Mouse (Mus musculus): Measurements from ENCODE around the gene Ppp2r5e. TPM values are rescaled to one million over a fixed set of nuclear protein-coding genes. Genes with fewer than 3 reads are reported as not detected.

The Ppp2r5e gene
- polyA plus RNA-seq, 1 experiment = 4.2 TPM

GRCm38 (mm10) chr12:75593817-75594216 is 2.2 kb downstream of the Ppp2r5e start:
- TF ChIP-seq GATA1 (IDR thresholded peaks at IDR 0.05; ENCODE audit: low read length) (no peak), TAL1 (IDR thresholded peaks at IDR 0.05; ENCODE audit: low read length) (no peak)
- peaks cover 29% of the 10 kb centered on the region for H3K4me1 ChIP-seq (ENCODE audit: control insufficient read depth)
- no peaks in the 10 kb centered on the region for H3K27me3 ChIP-seq (ENCODE audit: control insufficient read depth)
- peaks cover 47% of the 10 kb centered on the region for H3K36me3 ChIP-seq (ENCODE audit: control insufficient read depth)
- peak overlapping the region; percentile 97 for H3K4me3 ChIP-seq (replicated peaks)
- no peaks in the 10 kb centered on the region for H3K9me3 ChIP-seq (ENCODE audit: control insufficient read depth, low read length)

GRCm38 (mm10) chr12:75587501-75587900 is 8.5 kb downstream of the Ppp2r5e start:
- Histone ChIP-seq H3K4me1 (ENCODE audit: control insufficient read depth) (no peaks in the 10 kb centered on the region), H3K9me3 (ENCODE audit: control insufficient read depth, low read length) (no peaks in the 10 kb centered on the region), H3K4me3 (replicated peaks) (no peak overlapping the region), H3K27me3 (ENCODE audit: control insufficient read depth) (no peaks in the 10 kb centered on the region), H3K36me3 (ENCODE audit: control insufficient read depth) (peaks cover 82% of the 10 kb centered on the region)
- TF ChIP-seq GATA1 (IDR thresholded peaks at IDR 0.05; ENCODE audit: low read length) (no peak), TAL1 (IDR thresholded peaks at IDR 0.05; ENCODE audit: low read length) (no peak)

DNA sequence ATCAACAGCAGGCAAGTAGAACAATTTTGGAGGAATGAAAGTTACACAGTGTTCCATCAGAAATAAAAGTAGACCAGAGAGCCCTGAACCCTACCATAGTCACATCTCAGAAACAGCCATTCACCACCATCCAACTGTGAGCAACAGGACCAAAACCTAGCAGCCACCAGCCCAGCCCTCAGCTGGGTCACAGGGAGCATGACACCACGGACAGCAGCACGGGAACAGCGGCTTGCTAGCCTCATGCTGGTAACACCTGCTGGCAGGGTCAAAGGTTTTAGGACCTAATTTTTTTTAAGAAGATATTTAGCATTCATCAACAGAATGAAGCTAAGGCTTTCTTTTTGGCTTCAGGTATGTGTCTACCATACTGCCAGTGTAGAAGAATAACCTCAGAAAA is 12.3 kb downstream of the Ppp2r5e start:
- peaks cover 10% of the 10 kb centered on the region for H3K4me1 ChIP-seq (ENCODE audit: control insufficient read depth)
- H3K9me3 ChIP-seq (ENCODE audit: control insufficient read depth, low read length) = no peaks in the 10 kb centered on the region
- no peak overlapping the region for H3K4me3 ChIP-seq (replicated peaks)
- H3K36me3 ChIP-seq (ENCODE audit: control insufficient read depth) = peaks cover 60% of the 10 kb centered on the region
- TF ChIP-seq GATA1 (IDR thresholded peaks at IDR 0.05; ENCODE audit: low read length) (no peak), TAL1 (IDR thresholded peaks at IDR 0.05; ENCODE audit: low read length) (no peak)
- no peaks in the 10 kb centered on the region for H3K27me3 ChIP-seq (ENCODE audit: control insufficient read depth)

GRCm38 (mm10) chr12:75579076-75579475 is 17.0 kb downstream of the Ppp2r5e start:
- peaks cover 43% of the 10 kb centered on the region for H3K36me3 ChIP-seq (ENCODE audit: control insufficient read depth)
- no peak overlapping the region for H3K4me3 ChIP-seq (replicated peaks)
- H3K4me1 ChIP-seq (ENCODE audit: control insufficient read depth) = peaks cover 36% of the 10 kb centered on the region
- no peaks in the 10 kb centered on the region for H3K9me3 ChIP-seq (ENCODE audit: control insufficient read depth, low read length)
- H3K27me3 ChIP-seq (ENCODE audit: control insufficient read depth) = no peaks in the 10 kb centered on the region
- TF ChIP-seq TAL1 (IDR thresholded peaks at IDR 0.05; ENCODE audit: low read length) (no peak), GATA1 (IDR thresholded peaks at IDR 0.05; ENCODE audit: low read length) (no peak)

GRCm38 (mm10) chr12:75577255-75577654 is 18.8 kb downstream of the Ppp2r5e start:
- peaks cover 38% of the 10 kb centered on the region for H3K36me3 ChIP-seq (ENCODE audit: control insufficient read depth)
- peaks cover 45% of the 10 kb centered on the region for H3K4me1 ChIP-seq (ENCODE audit: control insufficient read depth)
- no peaks in the 10 kb centered on the region for H3K27me3 ChIP-seq (ENCODE audit: control insufficient read depth)
- H3K4me3 ChIP-seq (replicated peaks) = no peak overlapping the region
- no peaks in the 10 kb centered on the region for H3K9me3 ChIP-seq (ENCODE audit: control insufficient read depth, low read length)
- TF ChIP-seq TAL1 (IDR thresholded peaks at IDR 0.05; ENCODE audit: low read length) (no peak), GATA1 (IDR thresholded peaks at IDR 0.05; ENCODE audit: low read length) (no peak)

DNA sequence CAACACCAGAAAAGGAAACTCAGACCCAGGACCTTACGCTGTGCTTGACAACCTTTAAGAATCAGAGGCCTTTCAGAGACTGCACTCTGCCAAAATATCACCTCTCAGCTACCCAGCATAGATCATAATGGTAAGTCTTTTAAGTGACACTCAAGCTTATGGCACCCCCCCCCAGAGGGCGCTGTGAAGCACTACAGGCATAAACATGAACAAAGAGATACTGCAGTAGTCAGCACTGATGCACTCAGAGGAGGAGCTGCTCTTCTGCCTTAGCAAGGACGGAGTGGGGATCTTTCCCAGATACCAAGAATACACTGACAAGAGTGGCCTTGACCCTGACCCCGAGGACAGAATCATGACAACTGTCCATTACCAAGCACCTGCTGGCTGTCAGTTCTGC is 23.8 kb downstream of the Ppp2r5e start:
- Histone ChIP-seq H3K4me3 (replicated peaks) (no peak overlapping the region), H3K9me3 (ENCODE audit: control insufficient read depth, low read length) (no peaks in the 10 kb centered on the region), H3K36me3 (ENCODE audit: control insufficient read depth) (peaks cover 14% of the 10 kb centered on the region), H3K27me3 (ENCODE audit: control insufficient read depth) (no peaks in the 10 kb centered on the region), H3K4me1 (ENCODE audit: control insufficient read depth) (peaks cover 23% of the 10 kb centered on the region)
- TF ChIP-seq TAL1 (IDR thresholded peaks at IDR 0.05; ENCODE audit: low read length) (no peak), GATA1 (IDR thresholded peaks at IDR 0.05; ENCODE audit: low read length) (no peak)

- no peak for TF ChIP-seq TAL1 (IDR thresholded peaks at IDR 0.05; ENCODE audit: low read length)
- no peak for TF ChIP-seq GATA1 (IDR thresholded peaks at IDR 0.05; ENCODE audit: low read length)
- H3K4me1 ChIP-seq (ENCODE audit: control insufficient read depth) = peaks cover 20% of the 10 kb centered on the region
- peaks cover 15% of the 10 kb centered on the region for H3K36me3 ChIP-seq (ENCODE audit: control insufficient read depth)
- no peaks in the 10 kb centered on the region for H3K9me3 ChIP-seq (ENCODE audit: control insufficient read depth, low read length)
- H3K27me3 ChIP-seq (ENCODE audit: control insufficient read depth) = no peaks in the 10 kb centered on the region
- no peak overlapping the region for H3K4me3 ChIP-seq (replicated peaks)
Measured at GRCm38 (mm10) chr12:75570138-75570537, 25.9 kb downstream of the Ppp2r5e start.

DNA sequence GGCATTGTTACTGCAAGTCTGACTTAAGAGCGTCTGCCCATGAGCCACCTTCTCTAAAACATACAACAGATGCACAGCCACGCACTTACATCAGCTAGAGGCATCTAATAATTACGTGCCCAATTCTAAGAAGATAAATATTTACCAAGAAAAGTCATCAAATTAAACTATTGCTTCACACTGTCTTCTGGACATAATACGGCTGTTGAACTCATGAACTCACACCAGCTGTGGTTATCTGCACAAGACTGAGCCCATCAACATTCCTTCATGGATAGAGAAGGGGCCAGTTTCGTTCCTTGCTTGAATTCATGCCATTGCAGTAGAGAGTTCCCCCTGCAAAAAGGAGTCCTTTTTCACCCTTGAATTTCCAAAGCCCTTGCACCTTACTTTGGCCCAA is 28.3 kb downstream of the Ppp2r5e start:
- H3K27me3 ChIP-seq (ENCODE audit: control insufficient read depth) = no peaks in the 10 kb centered on the region
- TF ChIP-seq GATA1 (IDR thresholded peaks at IDR 0.05; ENCODE audit: low read length) (no peak), TAL1 (IDR thresholded peaks at IDR 0.05; ENCODE audit: low read length) (no peak)
- H3K36me3 ChIP-seq (ENCODE audit: control insufficient read depth) = peaks cover 21% of the 10 kb centered on the region
- H3K4me3 ChIP-seq (replicated peaks) = no peak overlapping the region
- H3K9me3 ChIP-seq (ENCODE audit: control insufficient read depth, low read length) = no peaks in the 10 kb centered on the region
- H3K4me1 ChIP-seq (ENCODE audit: control insufficient read depth) = peaks cover 31% of the 10 kb centered on the region

DNA sequence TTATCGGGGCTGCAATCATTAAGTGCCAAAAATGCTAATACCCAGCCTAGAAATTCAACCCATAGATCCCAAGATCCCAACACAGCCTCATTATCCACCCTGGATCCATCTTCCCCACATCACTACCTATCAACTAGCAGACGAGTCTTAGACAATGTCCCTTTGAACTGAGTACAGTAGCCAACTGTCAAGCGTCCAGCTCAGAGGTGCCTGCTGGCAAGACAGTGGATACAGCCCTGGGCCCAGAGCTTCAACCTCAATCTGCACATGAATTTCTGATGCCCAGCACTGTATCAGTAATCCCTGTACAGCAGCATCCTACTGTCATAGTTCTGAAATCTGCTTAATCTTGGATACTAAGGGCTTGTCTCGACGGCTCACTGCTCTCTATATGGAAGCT is 30.3 kb downstream of the Ppp2r5e start:
- Histone ChIP-seq H3K36me3 (ENCODE audit: control insufficient read depth) (peaks cover 16% of the 10 kb centered on the region), H3K4me3 (replicated peaks) (no peak overlapping the region), H3K27me3 (ENCODE audit: control insufficient read depth) (no peaks in the 10 kb centered on the region), H3K9me3 (ENCODE audit: control insufficient read depth, low read length) (no peaks in the 10 kb centered on the region), H3K4me1 (ENCODE audit: control insufficient read depth) (peaks cover 26% of the 10 kb centered on the region)
- TF ChIP-seq GATA1 (IDR thresholded peaks at IDR 0.05; ENCODE audit: low read length) (no peak), TAL1 (IDR thresholded peaks at IDR 0.05; ENCODE audit: low read length) (no peak)

GRCm38 (mm10) chr12:75564498-75564897 is 31.5 kb downstream of the Ppp2r5e start:
- peaks cover 26% of the 10 kb centered on the region for H3K4me1 ChIP-seq (ENCODE audit: control insufficient read depth)
- TF ChIP-seq GATA1 (IDR thresholded peaks at IDR 0.05; ENCODE audit: low read length) (no peak), TAL1 (IDR thresholded peaks at IDR 0.05; ENCODE audit: low read length) (no peak)
- peaks cover 16% of the 10 kb centered on the region for H3K36me3 ChIP-seq (ENCODE audit: control insufficient read depth)
- no peaks in the 10 kb centered on the region for H3K9me3 ChIP-seq (ENCODE audit: control insufficient read depth, low read length)
- H3K4me3 ChIP-seq (replicated peaks) = no peak overlapping the region
- H3K27me3 ChIP-seq (ENCODE audit: control insufficient read depth) = no peaks in the 10 kb centered on the region

Data from erythroblast, embryonic 14.5 days (primary cell).